Mouse (Mus musculus) heart, postnatal 10 days (tissue): ENCODE measurements around the gene Tmem175. TPM values are rescaled to one million over a fixed set of nuclear protein-coding genes. Genes with fewer than 3 reads are reported as not detected.
A peak's percentile ranks its signal among the peaks of the same experiment; 100 is the strongest.

Source experiments
- DNase-seq, 2 experiments: peaks; one replicate each; pipeline ENCODE4 v3.0.0; 2021
- intact Hi-C: fragments of 180-260 bp; cut with DNase I; formaldehyde crosslinking; loops from one replicate; pipeline ENCODE4 v1.15.1; 2025
- total RNA-seq, 2 experiments: library from RNA; stranded (reverse); gene quantifications; 2 replicates each; pipeline ENCODE4 v1.2.3; 2021

The Tmem175 gene
- total RNA-seq, 2 experiments from 2014 or later, result 10.2 to 10.3 TPM

GRCm38 (mm10) chr5:108651823-108652222, 22.3 kb downstream of the Tmem175 start:
- peak; percentile 59 to 64 for DNase-seq

GRCm38 (mm10) chr5:108653341-108653740, 23.8 kb downstream of the Tmem175 start:
- DNase-seq, result no peak
- intact Hi-C loops, result loop anchor here (2.0 kb wide), 1 partner anchor 227 kb away; no protein-coding TSS in a partner anchor

More at GRCm38 (mm10) chr5:108651823-108652222, 22.3 kb downstream of the Tmem175 start:
- intact Hi-C loops, result loop anchor here (2.0 kb wide), 1 partner anchor 225 kb away; no protein-coding TSS in a partner anchor

- intact Hi-C loops, result no loop called here
Observed at GRCm38 (mm10) chr5:108654444-108654990, 24.9 kb downstream of the Tmem175 start.

GRCm38 (mm10) chr5:108655381-108655780, 25.8 kb downstream of the Tmem175 start:
- DNase-seq, result no peak
- intact Hi-C loops, result no loop called here

More at GRCm38 (mm10) chr5:108654444-108654990, 24.9 kb downstream of the Tmem175 start:
- no peak for DNase-seq

- intact Hi-C loops, result no loop called here
- DNase-seq, result no peak
Observed at GRCm38 (mm10) chr5:108655891-108656650, 26.5 kb downstream of the Tmem175 start.

GRCm38 (mm10) chr5:108657406-108657805, 27.8 kb downstream of the Tmem175 start:
- DNase-seq, result no peak
- intact Hi-C loops, result no loop called here

- intact Hi-C loops, result no loop called here
- DNase-seq, result no peak
Observed at GRCm38 (mm10) chr5:108658611-108659010, 29.0 kb downstream of the Tmem175 start.

GRCm38 (mm10) chr5:108659698-108660631, 30.4 kb downstream of the Tmem175 start, which contains the start of gene Idua:
Gene Idua, plus strand, starts transcription at chr5:108660331.
- intact Hi-C loops, result loop anchor here (10.0 kb wide), 1 partner anchor 525 kb away; the partner anchor contains the start of genes Ccdc18 and Tmed5

GRCm38 (mm10) chr5:108660632-108661268, 31.2 kb downstream of the Tmem175 start:
- intact Hi-C loops, result loop anchor here (10.0 kb wide), 1 partner anchor 526 kb away; the partner anchor contains the start of genes Ccdc18 and Tmed5
- peak; percentile 94 to 95 for DNase-seq

More at GRCm38 (mm10) chr5:108659698-108660631, 30.4 kb downstream of the Tmem175 start, which contains the start of gene Idua:
- DNase-seq, result no peak

GRCm38 (mm10) chr5:108662772-108663171, 33.2 kb downstream of the Tmem175 start:
- intact Hi-C loops, result loop anchor here (10.0 kb wide), 1 partner anchor 528 kb away; the partner anchor contains the start of genes Ccdc18 and Tmed5
- DNase-seq, result no peak

- DNase-seq, result no peak
- intact Hi-C loops, result loop anchor here (5.0 to 10.0 kb wide), 2 partner anchors 233 to 530 kb away; partner anchors contain the start of genes Atp5k, Ccdc18 and Tmed5
Observed at GRCm38 (mm10) chr5:108665066-108665465, 35.5 kb downstream of the Tmem175 start.

GRCm38 (mm10) chr5:108667370-108667769, 37.8 kb downstream of the Tmem175 start:
- intact Hi-C loops, result loop anchor here (5.0 to 10.0 kb wide), 2 partner anchors 235 to 533 kb away; partner anchors contain the start of genes Atp5k, Ccdc18 and Tmed5
- DNase-seq, result no peak

GRCm38 (mm10) chr5:108668387-108668932, 38.9 kb downstream of the Tmem175 start:
- intact Hi-C loops, result loop anchor here (5.0 to 10.0 kb wide), 2 partner anchors 236 to 534 kb away; partner anchors contain the start of genes Atp5k, Ccdc18 and Tmed5
- no peak for DNase-seq

GRCm38 (mm10) chr5:108668977-108669936, 39.7 kb downstream of the Tmem175 start, which contains the start of gene Dgkq:
Gene Dgkq, minus strand, starts transcription at chr5:108669672.
- peak; percentile 93 to 94 for DNase-seq
- intact Hi-C loops, result loop anchor here (5.0 to 10.0 kb wide), 2 partner anchors 237 to 534 kb away; partner anchors contain the start of genes Atp5k, Ccdc18 and Tmed5

GRCm38 (mm10) chr5:108669986-108670385, 40.4 kb downstream of the Tmem175 start:
- DNase-seq, result no peak
- intact Hi-C loops, result loop anchor here (1.0 to 10.0 kb wide), 3 partner anchors 57 to 535 kb away; partner anchors contain the start of genes Atp5k, Ccdc18 and Tmed5

- intact Hi-C loops, result loop anchor here (1.0 kb wide), 1 partner anchor 57 kb away; no protein-coding TSS in a partner anchor
- DNase-seq, result peak; percentile 34 to 59
Observed at GRCm38 (mm10) chr5:108670785-108671184, 41.2 kb downstream of the Tmem175 start.

GRCm38 (mm10) chr5:108671757-108672156, 42.2 kb downstream of the Tmem175 start:
- intact Hi-C loops, result no loop called here
- no peak for DNase-seq

GRCm38 (mm10) chr5:108674624-108675023, 45.1 kb downstream of the Tmem175 start:
- intact Hi-C loops, result no loop called here
- DNase-seq, result no peak
